Mouse (Mus musculus): ENCODE results near the gene Itch. TPM values are rescaled to one million over a fixed set of nuclear protein-coding genes. Genes with fewer than 3 reads are reported as not detected.
A peak's percentile ranks its signal among the peaks of the same experiment; 100 is the strongest.
"Not testable (repeated sequence)": the region's sequence is repeated elsewhere in the genome, so short reads cannot be mapped to it uniquely, and the experiment has no call there.

Itch gene
- polyA plus RNA-seq (2012; rRNA removed), result 12.5 and 17.3 TPM in 2 replicates

- peak; percentile 38 for DNase-seq (ENCODE audit: low read depth)
Observed at GRCm38 (mm10) chr2:155133011-155133976, at the start of gene Itch. Gene Itch, plus strand, starts transcription at chr2:155133509.

GRCm38 (mm10) chr2:155084546-155084945 lies 48.8 kb upstream of the Itch start:
- no peak for DNase-seq (ENCODE audit: low read depth)

GRCm38 (mm10) chr2:155086328-155086727 lies 47.0 kb upstream of the Itch start:
- no peak for DNase-seq (ENCODE audit: low read depth)

- DNase-seq (ENCODE audit: low read depth), result no peak
Observed at GRCm38 (mm10) chr2:155088264-155088663, 45.0 kb upstream of the Itch start.

- DNase-seq (ENCODE audit: low read depth), result no peak
Observed at GRCm38 (mm10) chr2:155090909-155091742, 42.2 kb upstream of the Itch start.

- no peak for DNase-seq (ENCODE audit: low read depth)
Observed at GRCm38 (mm10) chr2:155091743-155092075, 41.6 kb upstream of the Itch start.

GRCm38 (mm10) chr2:155093418-155093817 lies 39.9 kb upstream of the Itch start:
- no peak for DNase-seq (ENCODE audit: low read depth)

GRCm38 (mm10) chr2:155098720-155099380 lies 34.5 kb upstream of the Itch start:
- no peak for DNase-seq (ENCODE audit: low read depth)

- DNase-seq (ENCODE audit: low read depth), result no peak
Observed at GRCm38 (mm10) chr2:155099421-155099820, 33.9 kb upstream of the Itch start.

- no peak for DNase-seq (ENCODE audit: low read depth)
Observed at GRCm38 (mm10) chr2:155099994-155100795, 33.1 kb upstream of the Itch start.

GRCm38 (mm10) chr2:155100796-155101259 lies 32.5 kb upstream of the Itch start:
- DNase-seq (ENCODE audit: low read depth), result no peak

GRCm38 (mm10) chr2:155101761-155102181 lies 31.5 kb upstream of the Itch start:
- DNase-seq (ENCODE audit: low read depth), result no peak

- no peak for DNase-seq (ENCODE audit: low read depth)
Observed at GRCm38 (mm10) chr2:155103607-155104006, 29.7 kb upstream of the Itch start.

GRCm38 (mm10) chr2:155107276-155107675 lies 26.0 kb upstream of the Itch start:
- not testable (repeated sequence) for DNase-seq (ENCODE audit: low read depth)

- no peak for DNase-seq (ENCODE audit: low read depth)
Observed at GRCm38 (mm10) chr2:155115216-155115830, 18.0 kb upstream of the Itch start.

GRCm38 (mm10) chr2:155133977-155134860 lies 910 bp downstream of the Itch start:
- no peak for DNase-seq (ENCODE audit: low read depth)

- DNase-seq (ENCODE audit: low read depth), result no peak
Observed at GRCm38 (mm10) chr2:155135092-155135491, 1.8 kb downstream of the Itch start.

GRCm38 (mm10) chr2:155135534-155135933 lies 2.2 kb downstream of the Itch start:
- DNase-seq (ENCODE audit: low read depth), result no peak

GRCm38 (mm10) chr2:155140986-155141385 lies 7.7 kb downstream of the Itch start:
- DNase-seq (ENCODE audit: low read depth), result no peak
